Mouse (Mus musculus): ENCODE data around the gene F3. TPM values are rescaled to one million over a fixed set of nuclear protein-coding genes. Genes with fewer than 3 reads are reported as not detected.

Gene F3
- 10.2 and 13.5 TPM in 2 replicates for polyA plus RNA-seq (2015; fragmentation: Nextera tagmentation; extraction: Ambion mirVana)

GRCm38 (mm10) chr3:121722971-121723844 is at the start of gene F3:
Gene F3, plus strand, starts transcription at chr3:121723537.

Other genes with a start within 250 kb of the F3 start
- gene Slc44a3, start 191.1 kb upstream of the F3 start, polyA plus RNA-seq (2015; fragmentation: Nextera tagmentation; extraction: Ambion mirVana): 5.7 and 19.5 TPM in 2 replicates
- not detected in 2 replicates for gene 4930432M17Rik, start 52.8 kb upstream of the F3 start, polyA plus RNA-seq (2015; fragmentation: Nextera tagmentation; extraction: Ambion mirVana)
- gene Abcd3, start 91.8 kb downstream of the F3 start, polyA plus RNA-seq (2015; fragmentation: Nextera tagmentation; extraction: Ambion mirVana): 38.7 and 48.5 TPM in 2 replicates
- gene Arhgap29, start 229.0 kb downstream of the F3 start, polyA plus RNA-seq (2015; fragmentation: Nextera tagmentation; extraction: Ambion mirVana): 21.3 and 28.1 TPM in 2 replicates

Measured in adrenal gland, postnatal 0 days (tissue).